Mouse (Mus musculus) urinary bladder, postnatal 10 days (tissue): Measurements from ENCODE around the gene Pgr.

ENCODE experiments used
- DNase-seq: peaks from one replicate; pipeline ENCODE4 v3.0.0; 2022; ENCODE audit warnings: low spot score

Gene Pgr

DNA sequence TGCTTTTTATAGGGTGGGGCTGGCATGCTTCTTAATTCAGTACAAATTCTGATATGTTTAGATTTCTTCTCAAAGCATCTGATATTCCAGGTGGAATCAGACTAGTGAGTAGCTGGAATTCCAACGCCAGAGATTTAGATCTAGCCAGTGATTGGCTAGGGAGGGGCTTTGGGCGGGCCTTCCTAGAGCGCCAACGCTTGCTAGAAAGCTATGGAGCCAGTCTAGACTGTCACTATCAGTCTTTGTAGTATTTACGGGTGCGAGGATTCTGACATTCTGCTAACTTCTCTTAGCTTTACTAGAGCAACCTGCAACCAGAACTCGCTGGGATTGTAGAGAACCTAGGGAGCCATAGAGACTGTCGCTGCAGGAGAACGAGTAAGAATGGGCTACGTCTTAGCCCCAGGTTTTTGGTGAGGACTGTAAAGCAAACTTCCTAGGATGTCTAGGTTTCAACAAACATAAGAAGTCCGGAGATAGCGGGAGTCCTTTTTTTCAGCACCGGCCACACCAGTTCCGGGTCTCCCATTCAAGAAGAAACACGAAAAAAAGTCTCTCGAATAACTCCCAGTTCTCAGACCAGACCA lies at the start of gene Pgr:
Pgr (plus strand) TSS at position 218 of the 587 bp plus-strand sequence.
- no peak for DNase-seq

DNA sequence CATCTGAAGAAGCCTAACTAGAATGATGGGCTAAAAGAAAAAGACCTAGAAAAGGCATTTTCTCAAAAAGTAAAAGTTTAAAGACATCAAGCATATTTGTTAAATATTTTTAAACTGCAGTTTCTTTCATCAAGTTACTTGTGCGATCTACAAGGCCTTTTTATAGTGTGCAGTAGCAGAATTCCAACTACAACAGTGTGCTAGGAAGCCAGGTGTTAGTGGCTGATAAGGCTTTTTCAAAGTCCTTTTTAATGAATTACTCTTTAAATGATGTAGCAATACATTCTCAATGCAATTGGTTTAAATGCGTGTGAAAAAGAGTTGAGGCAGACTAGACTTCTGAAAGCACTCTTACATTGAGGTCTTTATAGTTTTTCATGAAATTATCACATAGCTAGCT lies 42.2 kb upstream of the Pgr start:
- DNase-seq = no peak

DNA sequence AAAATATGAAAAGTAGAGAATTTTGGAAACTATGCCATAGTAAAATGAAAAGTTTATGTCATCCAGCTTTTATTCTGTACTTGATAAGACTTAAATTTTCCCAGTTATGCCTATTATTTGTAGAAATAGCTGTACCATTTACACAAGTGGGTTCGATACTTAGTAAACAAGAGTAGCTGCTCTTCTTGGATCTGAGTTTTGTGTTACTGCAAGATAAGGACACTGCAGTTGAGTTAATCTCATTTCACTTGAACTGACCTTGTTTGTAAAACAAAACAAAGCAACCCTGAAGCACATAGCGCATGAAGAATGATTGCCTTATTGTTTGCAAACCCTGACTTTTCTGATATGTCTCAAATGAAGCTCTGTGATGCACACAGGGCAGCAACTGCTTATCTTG lies 31.1 kb upstream of the Pgr start:
- DNase-seq = no peak

DNA sequence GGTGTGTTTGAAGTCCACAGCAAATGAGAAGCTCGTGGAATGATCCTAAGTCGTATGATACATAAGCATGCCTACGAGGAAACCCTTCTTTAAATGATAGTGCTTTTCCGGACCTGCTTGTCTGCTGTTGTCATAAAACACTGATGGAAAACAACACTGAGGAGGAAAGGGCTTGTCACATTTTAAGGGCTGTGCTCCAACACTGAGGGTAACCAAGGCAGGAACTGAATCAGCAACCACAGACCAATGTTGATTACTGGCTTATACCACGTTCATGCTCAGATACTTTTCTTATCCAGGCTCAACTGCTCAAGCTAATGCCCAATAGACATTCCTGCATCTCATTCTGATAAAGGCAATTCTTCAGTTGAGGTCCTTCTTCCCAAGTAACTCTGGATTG lies 4.4 kb upstream of the Pgr start:
- DNase-seq = no peak

DNA sequence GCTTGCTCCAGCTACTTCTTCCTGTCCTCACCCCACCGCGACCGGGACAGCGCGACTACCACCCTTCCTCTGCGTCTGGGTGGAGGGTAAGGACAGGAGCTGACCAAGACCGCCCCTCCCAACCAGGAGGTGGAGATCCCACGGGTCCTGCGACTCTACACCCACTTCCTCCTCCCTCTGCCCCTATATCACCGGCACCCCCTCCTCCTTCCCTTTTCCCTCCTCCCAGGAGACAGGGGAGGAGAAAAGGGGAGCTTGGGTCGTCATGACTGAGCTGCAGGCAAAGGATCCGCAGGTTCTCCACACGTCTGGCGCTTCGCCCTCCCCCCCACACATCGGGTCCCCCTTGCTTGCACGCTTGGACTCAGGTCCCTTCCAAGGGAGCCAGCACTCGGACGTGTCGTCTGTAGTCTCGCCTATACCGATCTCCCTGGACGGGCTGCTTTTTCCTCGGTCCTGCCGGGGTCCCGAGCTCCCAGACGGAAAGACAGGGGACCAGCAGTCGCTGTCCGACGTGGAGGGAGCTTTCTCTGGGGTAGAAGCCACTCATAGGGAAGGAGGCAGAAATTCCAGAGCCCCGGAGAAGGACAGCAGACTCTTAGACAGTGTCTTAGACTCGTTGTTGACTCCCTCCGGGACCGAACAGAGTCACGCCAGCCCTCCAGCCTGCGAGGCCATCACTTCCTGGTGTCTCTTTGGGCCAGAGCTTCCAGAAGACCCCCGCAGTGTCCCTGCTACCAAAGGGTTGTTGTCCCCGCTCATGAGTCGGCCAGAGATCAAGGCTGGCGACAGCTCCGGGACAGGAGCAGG lies 775 bp downstream of the Pgr start:
- no peak for DNase-seq

DNA sequence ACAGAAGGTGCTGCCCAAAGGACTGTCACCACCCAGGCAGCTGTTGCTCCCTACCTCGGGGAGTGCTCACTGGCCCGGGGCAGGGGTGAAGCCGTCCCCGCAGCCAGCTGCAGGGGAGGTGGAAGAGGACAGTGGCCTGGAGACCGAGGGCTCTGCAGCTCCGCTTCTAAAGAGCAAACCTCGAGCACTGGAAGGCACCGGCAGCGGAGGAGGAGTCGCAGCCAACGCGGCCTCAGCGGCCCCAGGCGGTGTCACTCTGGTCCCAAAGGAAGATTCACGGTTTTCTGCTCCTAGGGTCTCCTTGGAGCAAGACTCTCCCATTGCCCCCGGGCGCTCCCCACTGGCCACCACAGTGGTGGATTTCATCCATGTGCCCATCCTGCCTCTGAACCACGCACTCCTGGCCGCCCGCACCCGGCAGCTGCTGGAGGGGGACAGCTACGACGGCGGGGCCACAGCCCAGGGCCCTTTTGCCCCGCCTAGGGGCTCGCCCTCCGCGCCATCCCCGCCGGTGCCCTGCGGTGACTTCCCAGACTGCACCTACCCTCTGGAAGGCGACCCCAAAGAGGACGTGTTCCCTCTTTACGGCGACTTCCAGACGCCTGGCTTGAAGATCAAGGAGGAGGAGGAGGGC lies 1.5 kb downstream of the Pgr start:
- no peak for DNase-seq

DNA sequence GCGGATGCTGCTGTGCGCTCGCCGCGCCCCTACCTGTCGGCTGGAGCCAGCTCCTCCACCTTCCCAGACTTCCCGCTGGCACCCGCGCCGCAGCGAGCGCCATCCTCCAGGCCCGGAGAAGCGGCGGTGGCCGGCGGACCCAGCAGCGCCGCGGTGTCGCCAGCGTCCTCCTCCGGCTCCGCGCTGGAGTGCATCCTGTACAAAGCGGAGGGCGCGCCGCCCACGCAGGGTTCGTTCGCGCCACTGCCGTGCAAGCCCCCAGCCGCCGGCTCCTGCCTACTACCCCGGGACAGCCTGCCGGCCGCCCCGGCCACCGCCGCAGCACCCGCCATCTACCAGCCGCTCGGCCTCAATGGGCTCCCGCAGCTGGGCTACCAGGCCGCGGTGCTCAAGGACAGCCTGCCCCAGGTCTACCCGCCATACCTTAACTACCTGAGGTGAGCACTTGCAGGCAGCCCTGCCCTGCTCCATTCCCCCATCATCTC lies 2.1 kb downstream of the Pgr start:
- DNase-seq = no peak

DNA sequence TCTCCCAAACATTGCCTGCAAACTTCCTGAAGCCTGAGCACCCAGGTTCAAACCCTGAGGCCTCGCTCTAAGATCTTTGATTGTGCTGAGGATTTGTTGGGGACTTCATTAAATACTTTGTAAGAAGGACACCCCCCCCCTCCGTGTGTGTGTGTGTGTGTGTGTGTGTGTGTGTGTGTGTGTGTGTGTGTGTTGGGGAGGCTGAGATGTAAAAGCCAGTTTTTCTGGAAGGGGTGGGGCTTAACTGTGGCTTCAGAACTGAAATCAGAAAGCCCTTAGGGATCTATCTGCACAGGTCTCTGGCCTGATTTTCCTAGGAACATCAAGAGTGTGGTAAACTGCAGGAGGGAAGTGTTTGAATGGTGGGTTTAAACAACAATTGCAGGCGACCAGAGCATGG lies 2.6 kb downstream of the Pgr start:
- DNase-seq = no peak

DNA sequence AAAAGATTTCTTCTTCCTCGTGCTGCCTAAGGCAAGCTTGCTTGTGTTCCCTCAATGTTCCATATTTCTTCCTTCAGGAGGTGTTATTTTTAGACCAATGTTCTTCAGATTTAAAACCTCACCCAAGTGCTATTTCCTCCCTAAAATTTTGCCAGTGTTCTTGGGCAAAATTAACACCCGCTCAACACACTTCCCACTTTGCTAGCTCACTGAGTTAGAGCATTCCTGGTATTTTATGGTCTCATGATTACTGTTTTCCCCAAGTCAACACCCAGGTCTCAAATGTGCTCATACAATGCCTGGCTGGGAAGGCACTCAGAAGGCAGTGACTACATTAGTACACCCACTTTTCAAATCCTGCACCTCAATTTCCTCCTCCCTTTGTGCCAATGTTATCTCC lies 27.9 kb downstream of the Pgr start:
- DNase-seq = no peak

DNA sequence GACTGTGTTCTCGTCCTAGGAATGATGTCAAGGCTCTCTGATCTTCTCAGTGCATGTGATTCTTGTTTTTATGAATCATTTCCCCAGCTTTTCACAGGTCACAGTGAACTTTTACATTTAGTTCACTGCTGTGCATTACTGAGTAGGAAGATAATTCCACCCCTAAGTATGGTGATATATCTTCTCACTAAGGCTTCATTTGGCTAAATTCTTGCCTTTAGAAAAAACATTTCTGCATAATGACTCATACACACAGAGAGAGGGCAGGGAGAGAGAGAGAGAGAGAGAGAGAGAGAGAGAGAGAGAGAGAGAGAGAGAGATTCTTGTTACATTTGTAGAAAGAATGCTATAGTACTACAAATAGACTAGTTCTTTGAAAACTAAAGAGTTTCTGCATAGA lies 38.1 kb downstream of the Pgr start:
- DNase-seq = no peak

DNA sequence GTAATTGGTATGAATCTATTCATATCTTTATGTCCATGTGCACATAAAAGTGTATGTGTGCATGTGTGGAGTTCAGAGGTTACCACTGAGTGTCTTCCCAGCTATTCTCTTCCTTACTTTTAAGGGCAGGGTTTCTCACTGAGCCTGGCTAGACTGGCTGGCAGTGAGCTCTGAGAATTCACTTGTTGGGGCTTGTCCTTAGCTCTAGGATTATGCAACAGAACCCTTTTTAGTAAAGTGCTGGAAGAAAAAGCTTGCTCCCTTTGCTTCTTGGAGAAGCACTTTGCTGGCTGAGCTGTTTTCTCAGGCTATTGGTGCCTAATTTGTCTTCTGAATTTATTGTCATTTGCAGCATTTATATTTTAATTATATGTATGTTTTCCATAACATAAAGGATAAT lies 53.7 kb downstream of the Pgr start:
- DNase-seq = no peak

DNA sequence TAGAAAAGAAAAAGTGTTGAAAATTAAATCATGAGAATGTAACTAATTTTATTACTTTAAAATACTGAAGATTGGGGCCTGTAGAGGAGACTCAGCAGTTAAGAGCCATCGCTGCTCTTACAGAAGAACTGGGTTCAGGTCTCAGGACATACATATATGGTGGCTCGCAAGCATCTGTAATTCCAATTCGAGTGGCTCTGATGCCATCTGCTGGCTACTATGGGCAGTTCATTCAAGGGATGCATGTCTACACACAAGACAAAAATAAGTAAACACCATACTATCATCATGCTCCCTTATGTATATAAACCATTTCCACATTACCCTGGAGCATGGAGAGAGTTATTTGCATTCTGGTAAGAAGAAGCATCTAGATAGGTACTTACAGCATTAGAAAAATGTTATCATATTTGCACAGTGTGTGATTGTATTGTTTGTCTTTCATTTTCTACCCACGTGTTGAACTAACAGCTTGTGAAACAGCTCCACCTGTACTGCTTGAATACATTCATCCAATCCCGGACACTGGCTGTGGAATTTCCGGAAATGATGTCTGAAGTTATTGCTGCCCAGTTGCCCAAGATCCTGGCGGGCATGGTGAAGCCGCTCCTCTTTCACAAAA lies 65.0 kb downstream of the Pgr start:
- DNase-seq = no peak

DNA sequence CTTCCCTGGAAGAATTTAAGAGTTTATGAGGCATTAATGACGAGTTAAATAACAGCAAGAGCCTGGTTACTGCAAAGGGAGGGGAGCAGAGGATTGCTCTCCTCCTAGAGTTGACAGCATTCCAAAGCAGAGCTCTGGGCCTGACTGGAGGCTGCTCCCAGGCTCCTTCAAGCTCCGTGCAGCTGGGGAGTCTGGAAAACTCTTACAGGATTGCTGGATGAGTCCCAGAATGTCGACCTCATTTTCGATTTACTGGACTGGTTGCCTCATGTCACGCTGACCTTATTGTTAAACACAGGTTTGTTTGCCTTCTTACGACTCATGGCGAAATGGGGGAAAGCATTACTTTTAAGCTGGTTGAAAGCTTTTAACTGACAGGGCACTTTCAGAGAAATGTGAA lies 70.6 kb downstream of the Pgr start:
- no peak for DNase-seq

DNA sequence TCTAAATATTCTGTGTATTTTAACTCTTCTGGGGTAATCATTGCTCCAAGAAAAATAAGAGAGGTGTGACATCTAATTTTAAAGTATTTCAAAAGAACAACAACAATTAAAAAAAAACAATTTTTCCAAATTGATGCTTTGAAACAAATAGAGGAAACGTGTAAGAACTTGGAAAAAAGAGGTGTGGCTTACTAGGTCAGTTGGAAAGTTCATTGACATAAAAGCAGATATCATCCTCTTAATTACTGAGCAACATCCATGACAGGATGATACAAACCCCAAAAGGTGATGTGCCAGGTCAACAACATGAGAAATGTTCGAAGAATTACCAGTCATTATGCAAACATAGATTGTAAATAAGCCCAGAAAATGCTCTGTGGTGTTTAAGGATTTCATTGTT lies 71.9 kb downstream of the Pgr start, which contains the start of gene Gm16485:
Gm16485 (plus strand) TSS at position 301 of the 400 bp plus-strand sequence.
- DNase-seq = no peak

DNA sequence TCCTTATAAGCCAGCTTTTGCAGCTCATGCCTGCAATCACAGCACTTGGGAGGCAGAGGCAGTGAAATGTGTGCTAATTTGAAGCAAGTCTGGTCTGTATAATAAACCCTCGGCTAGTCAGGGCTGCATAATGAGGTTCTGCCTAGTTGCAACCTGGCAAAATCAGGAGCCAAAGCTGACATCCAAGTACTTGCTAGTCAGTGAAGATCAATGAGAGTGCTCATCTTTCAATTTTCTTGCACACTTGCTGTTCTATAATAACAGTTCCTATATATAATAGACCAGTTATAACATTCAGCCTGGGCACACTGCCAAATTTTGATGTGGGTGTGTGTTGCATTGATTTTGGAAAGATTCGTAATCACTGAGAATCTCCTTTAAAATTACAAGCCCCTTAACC lies 78.1 kb downstream of the Pgr start:
- no peak for DNase-seq

DNA sequence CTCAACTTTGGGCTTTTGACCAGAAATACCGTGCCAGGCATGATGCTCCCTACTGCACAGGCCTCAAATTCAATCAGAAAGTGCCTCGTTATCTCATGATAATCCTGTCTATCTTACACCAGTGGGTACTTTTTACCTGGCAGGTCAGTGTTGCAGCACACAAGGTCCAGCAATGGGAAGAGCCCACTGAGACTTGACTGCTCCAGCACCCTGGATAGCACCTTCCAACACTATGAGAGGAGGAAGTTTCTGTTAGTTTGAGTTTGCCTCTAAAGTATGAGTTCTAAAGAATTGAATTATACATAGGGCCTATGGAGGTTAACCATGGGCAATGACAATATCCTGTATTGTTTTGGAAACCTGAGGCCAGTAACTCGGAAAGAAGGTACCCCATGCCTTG lies 82.7 kb downstream of the Pgr start:
- no peak for DNase-seq

DNA sequence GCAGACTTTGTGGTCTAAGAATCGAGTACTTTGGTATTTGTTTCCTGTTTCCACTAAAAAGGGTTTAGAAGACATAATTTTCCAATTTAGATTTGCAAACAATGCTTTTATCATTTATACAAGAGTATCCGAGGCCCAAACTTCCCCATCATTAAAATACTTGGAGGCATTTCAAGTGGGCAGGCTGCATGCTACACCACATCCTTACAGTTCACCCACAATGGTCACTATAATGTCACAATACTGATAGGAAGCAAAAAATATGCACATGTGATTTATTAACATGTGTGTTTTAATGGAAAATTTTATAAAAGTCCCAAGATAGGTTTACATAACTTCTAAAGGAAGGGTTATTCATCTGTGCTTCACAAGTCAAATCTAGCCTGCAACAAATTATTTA lies 96.9 kb downstream of the Pgr start:
- no peak for DNase-seq

DNA sequence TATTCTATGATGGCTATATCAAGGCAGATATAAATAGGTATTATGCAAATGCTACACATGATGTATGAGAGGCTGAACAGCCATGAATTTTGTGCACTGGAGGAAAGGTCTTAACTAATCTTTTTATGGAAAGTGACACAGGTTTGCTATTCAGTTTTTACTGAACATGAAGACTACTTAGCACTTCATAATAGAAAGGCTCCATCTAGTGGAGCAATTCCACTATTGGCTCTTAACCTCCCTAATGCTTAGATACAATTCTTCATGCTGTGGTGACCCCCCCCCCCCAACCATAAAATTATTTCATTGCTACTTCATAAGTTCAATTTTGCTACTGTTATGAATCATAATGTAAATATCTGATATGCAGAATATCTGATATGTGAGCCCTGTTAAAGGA lies 101.5 kb downstream of the Pgr start:
- DNase-seq = no peak

DNA sequence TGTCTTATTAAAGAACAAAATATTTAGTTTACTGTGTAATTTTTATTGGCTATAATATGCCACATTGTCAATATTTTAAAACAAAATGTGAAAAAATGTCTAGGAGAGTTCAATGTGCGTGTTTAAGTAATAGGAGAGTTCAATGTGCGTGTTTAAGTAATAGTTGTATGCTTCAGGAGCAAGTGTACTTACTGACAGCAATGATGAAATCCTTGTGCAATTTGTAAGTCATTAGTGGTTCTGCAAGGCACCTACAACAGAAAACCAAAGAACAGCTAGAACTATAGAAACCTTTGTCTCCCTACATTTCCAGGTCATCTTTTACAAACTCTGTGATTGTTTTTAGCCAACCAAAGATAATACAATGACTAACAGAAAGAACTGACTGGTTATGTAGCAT lies 115.5 kb downstream of the Pgr start:
- no peak for DNase-seq
